Mouse (Mus musculus) limb, embryonic 12.5 days (tissue): ENCODE results near the gene Rasgrp2. TPM values are rescaled to one million over a fixed set of nuclear protein-coding genes. Genes with fewer than 3 reads are reported as not detected.
A peak's percentile ranks its signal among the peaks of the same experiment; 100 is the strongest.

Experiments used
- ATAC-seq: fragments of 200-750 bp; cut with Nextera tagmentation; 2 replicates; pipeline ENCODE4 v1.8.0; 2017; ENCODE audit warnings: low read depth, moderate TSS enrichment; ENCODE audit not compliant: insufficient number of reproducible peaks, insufficient read depth, low FRiP score, low TSS enrichment
- H3K27ac ChIP-seq: fragments of 300-500 bp; sonication (generic); 2 replicates; pipeline ENCODE4 v1.5.1; 2016; ENCODE audit warnings: mild to moderate bottlenecking, moderate library complexity
- H3K27me3 ChIP-seq: fragments of 300-500 bp; sonication (generic); 2 replicates; pipeline ENCODE4 v1.6.1; 2016; ENCODE audit warnings: mild to moderate bottlenecking, moderate library complexity
- H3K36me3 ChIP-seq: fragments of 300-500 bp; sonication (generic); 2 replicates; pipeline ENCODE4 v1.6.1; 2016; ENCODE audit warnings: mild to moderate bottlenecking, moderate library complexity
- H3K4me1 ChIP-seq: fragments of 300-500 bp; sonication (generic); replicated peaks from 2 replicates; pipeline ENCODE4 v1.6.1; 2016
- H3K4me2 ChIP-seq: fragments of 300-500 bp; sonication (generic); 2 replicates; pipeline ENCODE4 v1.6.1; 2016; ENCODE audit warnings: mild to moderate bottlenecking, moderate library complexity
- H3K4me3 ChIP-seq: fragments of 300-500 bp; sonication (generic); replicated peaks from 2 replicates; pipeline ENCODE4 v1.5.1; 2016; ENCODE audit warnings: mild to moderate bottlenecking
- H3K9ac ChIP-seq: fragments of 300-500 bp; sonication (generic); replicated peaks from 2 replicates; pipeline ENCODE4 v1.6.1; 2016; ENCODE audit warnings: mild to moderate bottlenecking, moderate library complexity
- H3K9me3 ChIP-seq: fragments of 300-500 bp; sonication (generic); 2 replicates; pipeline ENCODE4 v1.6.1; 2016; ENCODE audit warnings: mild to moderate bottlenecking, moderate library complexity
- WGBS: fragments of 180-500 bp; shearing (Covaris S2); methylation state at CpG from one replicate; pipeline ENCODE4 v1.1.7; 2016; 5-methylcytosine and 5-hydroxymethylcytosine counted together
- polyA plus RNA-seq: library from polyadenylated mRNA; unstranded; fragments of >200 nt; fragmentation: Nextera tagmentation; extraction: Ambion mirVana; gene quantifications from 2 replicates; pipeline ENCODE4 v1.2.1, GENCODE M21; 2016

Rasgrp2 gene
- polyA plus RNA-seq: 16.3 and 16.8 TPM in 2 replicates

GRCm38 (mm10) chr19:6399285-6400095 is at the start of gene Rasgrp2:
Rasgrp2 (plus strand) TSS chr19:6399340.
- peaks cover 40% of the 10 kb centered on the region for H3K4me1 ChIP-seq
- H3K4me2 ChIP-seq: peak within 1 kb of the TSS; percentile 100
- no peak for ATAC-seq

GRCm38 (mm10) chr19:6351431-6352106 is 47.6 kb upstream of the Rasgrp2 start:
- Histone ChIP-seq H3K27me3 (no peaks in the 10 kb centered on the region), H3K4me2 (no peak overlapping the region), H3K9ac (no peak overlapping the region), H3K4me3 (no peak overlapping the region), H3K4me1 (peaks cover 26% of the 10 kb centered on the region), H3K9me3 (no peaks in the 10 kb centered on the region), H3K36me3 (peaks cover 39% of the 10 kb centered on the region), H3K27ac (peak overlapping the region; percentile 12; the same call in 1 of the 2 replicates)
- no peak for ATAC-seq
- 67% methylated on average over 14 of the region's 14 CpGs for WGBS

More at GRCm38 (mm10) chr19:6399285-6400095, at the start of gene Rasgrp2:
- Histone ChIP-seq H3K27me3 (peaks cover 72% of the 10 kb centered on the region), H3K9ac (peak within 1 kb of the TSS; percentile 58), H3K9me3 (no peaks in the 10 kb centered on the region), H3K27ac (no peak within 1 kb of the TSS), H3K4me3 (peak within 1 kb of the TSS; percentile 63), H3K36me3 (no peaks in the 10 kb centered on the region)
- WGBS: under 1% methylated on average over 68 of the region's 87 CpGs

- Histone ChIP-seq H3K27ac (no peak overlapping the region; the same call in 1 of the 2 replicates), H3K9me3 (no peaks in the 10 kb centered on the region), H3K9ac (no peak overlapping the region), H3K36me3 (peaks cover 34% of the 10 kb centered on the region), H3K27me3 (no peaks in the 10 kb centered on the region), H3K4me3 (no peak overlapping the region), H3K4me2 (no peak overlapping the region), H3K4me1 (peaks cover 26% of the 10 kb centered on the region)
- no peak for ATAC-seq
- 78% methylated on average over 2 of the region's 2 CpGs for WGBS
These were observed 47.0 kb upstream of the Rasgrp2 start for GRCm38 (mm10) chr19:6352107-6352505.

GRCm38 (mm10) chr19:6354030-6354429 is 45.1 kb upstream of the Rasgrp2 start:
- H3K27me3 ChIP-seq: no peaks in the 10 kb centered on the region
- no peak overlapping the region for H3K4me3 ChIP-seq
- no peak overlapping the region for H3K4me2 ChIP-seq
- 88% methylated on average over 7 of the region's 7 CpGs for WGBS
- H3K9me3 ChIP-seq: no peaks in the 10 kb centered on the region
- no peak overlapping the region for H3K27ac ChIP-seq
- H3K9ac ChIP-seq: no peak overlapping the region
- peaks cover 19% of the 10 kb centered on the region for H3K4me1 ChIP-seq
- ATAC-seq: no peak
- H3K36me3 ChIP-seq: peaks cover 23% of the 10 kb centered on the region

GRCm38 (mm10) chr19:6361291-6361690 is 37.8 kb upstream of the Rasgrp2 start:
- Histone ChIP-seq H3K9ac (no peak overlapping the region), H3K27me3 (no peaks in the 10 kb centered on the region), H3K36me3 (peaks cover 28% of the 10 kb centered on the region), H3K4me1 (peaks cover 20% of the 10 kb centered on the region), H3K4me2 (no peak overlapping the region), H3K4me3 (no peak overlapping the region), H3K27ac (no peak overlapping the region), H3K9me3 (no peaks in the 10 kb centered on the region)
- 94% methylated on average over 3 of the region's 3 CpGs for WGBS
- no peak for ATAC-seq

GRCm38 (mm10) chr19:6363091-6363410 is 36.1 kb upstream of the Rasgrp2 start:
- no peaks in the 10 kb centered on the region for H3K9me3 ChIP-seq
- no peaks in the 10 kb centered on the region for H3K27me3 ChIP-seq
- ATAC-seq: no peak
- peak overlapping the region; percentile 99 for H3K27ac ChIP-seq
- peaks cover 28% of the 10 kb centered on the region for H3K4me1 ChIP-seq
- peaks cover 46% of the 10 kb centered on the region for H3K36me3 ChIP-seq
- WGBS: 1% methylated on average over 11 of the region's 11 CpGs
- H3K4me3 ChIP-seq: peak overlapping the region; percentile 98
- peak overlapping the region; percentile 92 for H3K4me2 ChIP-seq
- H3K9ac ChIP-seq: no peak overlapping the region; the same call in 1 of the 2 replicates

- H3K4me1 ChIP-seq: peaks cover 28% of the 10 kb centered on the region
- peak within 1 kb of the TSS; percentile 99 for H3K9ac ChIP-seq
- peak within 1 kb of the TSS; percentile 98 for H3K4me3 ChIP-seq
- H3K27me3 ChIP-seq: no peaks in the 10 kb centered on the region
- H3K9me3 ChIP-seq: no peaks in the 10 kb centered on the region
- peak within 1 kb of the TSS; percentile 92 for H3K4me2 ChIP-seq
- peak within 1 kb of the TSS; percentile 99 for H3K27ac ChIP-seq
- ATAC-seq: peak; percentile 99
- peaks cover 52% of the 10 kb centered on the region for H3K36me3 ChIP-seq
- 1% methylated on average over 85 of the region's 85 CpGs for WGBS
These were observed 35.5 kb upstream of the Rasgrp2 start, which contains the start of gene Sf1 for GRCm38 (mm10) chr19:6363411-6364240. Sf1 (plus strand) TSS chr19:6363690.

- under 1% methylated on average over 55 of the region's 55 CpGs for WGBS
- no peak for ATAC-seq
- Histone ChIP-seq H3K4me3 (peak overlapping the region; percentile 98), H3K27ac (peak overlapping the region; percentile 99), H3K9me3 (no peaks in the 10 kb centered on the region), H3K4me1 (peaks cover 28% of the 10 kb centered on the region), H3K9ac (peak overlapping the region; percentile 99), H3K36me3 (peaks cover 58% of the 10 kb centered on the region), H3K27me3 (no peaks in the 10 kb centered on the region), H3K4me2 (peak overlapping the region; percentile 92)
These were observed 34.8 kb upstream of the Rasgrp2 start for GRCm38 (mm10) chr19:6364317-6364725.

- no peaks in the 10 kb centered on the region for H3K27me3 ChIP-seq
- peak overlapping the region; percentile 92 for H3K4me2 ChIP-seq
- H3K27ac ChIP-seq: no peak overlapping the region
- H3K4me3 ChIP-seq: peak overlapping the region; percentile 98
- peaks cover 63% of the 10 kb centered on the region for H3K36me3 ChIP-seq
- 1% methylated on average over 2 of the region's 2 CpGs for WGBS
- ATAC-seq: no peak
- H3K4me1 ChIP-seq: peaks cover 28% of the 10 kb centered on the region
- H3K9me3 ChIP-seq: no peaks in the 10 kb centered on the region
- H3K9ac ChIP-seq: peak overlapping the region; percentile 99
These were observed 34.3 kb upstream of the Rasgrp2 start for GRCm38 (mm10) chr19:6364842-6365241.

- WGBS: 94% methylated on average over 2 of the region's 2 CpGs
- H3K4me2 ChIP-seq: no peak overlapping the region
- H3K27ac ChIP-seq: no peak overlapping the region
- peaks cover 17% of the 10 kb centered on the region for H3K4me1 ChIP-seq
- no peak overlapping the region for H3K9ac ChIP-seq
- H3K9me3 ChIP-seq: no peaks in the 10 kb centered on the region
- no peak for ATAC-seq
- no peaks in the 10 kb centered on the region for H3K27me3 ChIP-seq
- peaks cover 99% of the 10 kb centered on the region for H3K36me3 ChIP-seq
- H3K4me3 ChIP-seq: no peak overlapping the region
These were observed 29.0 kb upstream of the Rasgrp2 start for GRCm38 (mm10) chr19:6370175-6370574.

- H3K9me3 ChIP-seq: no peaks in the 10 kb centered on the region
- no peaks in the 10 kb centered on the region for H3K27me3 ChIP-seq
- no peak overlapping the region for H3K4me2 ChIP-seq
- H3K27ac ChIP-seq: no peak overlapping the region
- no peak for ATAC-seq
- peaks cover under 1% of the 10 kb centered on the region; the same call in 1 of the 2 replicates for H3K4me1 ChIP-seq
- H3K9ac ChIP-seq: no peak overlapping the region
- WGBS: 89% methylated on average over 3 of the region's 3 CpGs
- H3K36me3 ChIP-seq: peaks cover 99% of the 10 kb centered on the region
- H3K4me3 ChIP-seq: no peak overlapping the region
These were observed 26.7 kb upstream of the Rasgrp2 start for GRCm38 (mm10) chr19:6372433-6372832.
